Mouse (Mus musculus) C3H10T1/2 (cell line): ENCODE results near the gene F2rl1. TPM values are rescaled to one million over a fixed set of nuclear protein-coding genes. Genes with fewer than 3 reads are reported as not detected.

Source experiments
- polyA plus RNA-seq, 2 experiments: library from polyadenylated mRNA; unstranded; fragments of >200 nt; fragmentation: generic; extraction: Trizol; gene quantifications; one replicate each; pipeline ENCODE4 v1.2.1; 2012; ENCODE audit warnings: missing spikeins in 2 of 2

F2rl1 gene
- polyA plus RNA-seq: not detected

GRCm38 (mm10) chr13:95524674-95525491 lies at the start of gene F2rl1:
F2rl1 (minus strand) TSS chr13:95525227.

GRCm38 (mm10) chr13:95478671-95479413 lies 46.2 kb downstream of the F2rl1 start, which contains the start of gene S100z:
S100z (minus strand) TSS chr13:95478721.

Other genes with a start within 250 kb of the F2rl1 start
- 10 to 100 TPM in 1 of 2 experiments, 1 to 10 TPM in 1; 8.0 to 35.9 TPM for gene Zbed3, start 201.6 kb downstream of the F2rl1 start, polyA plus RNA-seq
- 10 to 100 TPM in 1 of 2 experiments, 1 to 10 TPM in 1; 1.8 to 17.9 TPM for gene Aggf1, start 149.9 kb downstream of the F2rl1 start, polyA plus RNA-seq
- not detected for gene Crhbp, start 80.3 kb downstream of the F2rl1 start, polyA plus RNA-seq
- gene S100z, start 46.5 kb downstream of the F2rl1 start, polyA plus RNA-seq: not detected
- 10 to 100 TPM in 1 of 2 experiments, 1 to 10 TPM in 1; 1.2 to 16.6 TPM for gene F2r, start 93.3 kb upstream of the F2rl1 start, polyA plus RNA-seq
- gene F2rl2, start 171.6 kb upstream of the F2rl1 start, polyA plus RNA-seq: not detected